Mouse (Mus musculus) C2C12 (cell line): ENCODE results near the gene Nrg3. TPM values are rescaled to one million over a fixed set of nuclear protein-coding genes. Genes with fewer than 3 reads are reported as not detected.

Experiments used
- H3K27me3 ChIP-seq: one replicate; pipeline ENCODE4 v1.6.1; 2011; ENCODE audit not compliant: control insufficient read depth, insufficient read depth, insufficient read length
- H3K36me3 ChIP-seq: one replicate; pipeline ENCODE4 v1.6.1; 2011; ENCODE audit not compliant: control insufficient read depth, insufficient read depth
- H3K4me3 ChIP-seq: one replicate; pipeline ENCODE4 v1.5.1; 2011; ENCODE audit warnings: mild to moderate bottlenecking, control low read depth; ENCODE audit not compliant: poor library complexity, insufficient read depth, severe bottlenecking
- H3K79me2 ChIP-seq: one replicate; pipeline ENCODE4 v1.6.1; 2011; ENCODE audit not compliant: control insufficient read depth, insufficient read depth
- H3K79me3 ChIP-seq: one replicate; pipeline ENCODE4 v1.6.1; 2011; ENCODE audit warnings: low read depth, control low read depth
- H3ac ChIP-seq: one replicate; pipeline ENCODE3; 2011; ENCODE audit warnings: low read depth; ENCODE audit not compliant: control insufficient read depth, insufficient read length
- CEBPB ChIP-seq: IDR thresholded peaks from one replicate; pipeline ENCODE4 v1.6.1; 2011; ENCODE audit warnings: low read depth, mild to moderate bottlenecking, control low read depth, moderate library complexity
- CTCF ChIP-seq: IDR thresholded peaks from one replicate; pipeline ENCODE4 v1.5.1; 2011; ENCODE audit not compliant: control insufficient read depth, insufficient read depth, insufficient read length
- FOSL1 ChIP-seq: IDR thresholded peaks from one replicate; pipeline ENCODE4 v1.8.0; 2011; ENCODE audit warnings: mild to moderate bottlenecking, low read length; ENCODE audit not compliant: poor library complexity, insufficient read depth, severe bottlenecking
- MAX ChIP-seq: IDR thresholded peaks from one replicate; pipeline ENCODE4 v1.6.1; 2011; ENCODE audit warnings: mild to moderate bottlenecking, control low read depth
- MYOD1 ChIP-seq: IDR thresholded peaks from one replicate; pipeline ENCODE4 v1.6.1; 2011; ENCODE audit warnings: low read depth; ENCODE audit not compliant: control insufficient read depth, insufficient read length
- MYOG ChIP-seq: IDR thresholded peaks from one replicate; pipeline ENCODE4 v1.6.1; 2011; ENCODE audit not compliant: control insufficient read depth, insufficient read length; ENCODE audit errors: extremely low read depth
- USF1 ChIP-seq: IDR thresholded peaks from one replicate; pipeline ENCODE4 v1.6.1; 2011; ENCODE audit warnings: low read depth, mild to moderate bottlenecking, control low read depth, moderate library complexity
- polyA plus RNA-seq: library from polyadenylated mRNA; unstranded; fragments of >200 nt; fragmentation: generic; extraction: Trizol; gene quantifications from one replicate; pipeline ENCODE4 v1.2.1, GENCODE M21; 2012; ENCODE audit warnings: missing spikeins

Gene Nrg3
- polyA plus RNA-seq, 1 experiment = not detected

GRCm38 (mm10) chr14:39265121-39265520, 207.8 kb downstream of the Nrg3 start:
- Histone ChIP-seq H3K36me3 (no peaks in the 10 kb centered on the region), H3K27me3 (no peaks in the 10 kb centered on the region), H3K79me2 (no peaks in the 10 kb centered on the region), H3K79me3 (no peaks in the 10 kb centered on the region), H3ac (no peak overlapping the region), H3K4me3 (no peak overlapping the region)
- no peak for TF ChIP-seq CTCF
- no peak for TF ChIP-seq MYOG
- TF ChIP-seq FOSL1 = no peak
- TF ChIP-seq MAX = no peak
- no peak for TF ChIP-seq MYOD1

GRCm38 (mm10) chr14:39264422-39264821, 208.5 kb downstream of the Nrg3 start:
- Histone ChIP-seq H3ac (no peak overlapping the region), H3K79me3 (no peaks in the 10 kb centered on the region), H3K36me3 (no peaks in the 10 kb centered on the region), H3K27me3 (no peaks in the 10 kb centered on the region), H3K79me2 (no peaks in the 10 kb centered on the region), H3K4me3 (no peak overlapping the region)
- TF ChIP-seq CEBPB = no peak
- no peak for TF ChIP-seq FOSL1
- no peak for TF ChIP-seq USF1
- no peak for TF ChIP-seq MAX
- TF ChIP-seq MYOD1 = no peak
- no peak for TF ChIP-seq MYOG
- no peak for TF ChIP-seq CTCF

DNA sequence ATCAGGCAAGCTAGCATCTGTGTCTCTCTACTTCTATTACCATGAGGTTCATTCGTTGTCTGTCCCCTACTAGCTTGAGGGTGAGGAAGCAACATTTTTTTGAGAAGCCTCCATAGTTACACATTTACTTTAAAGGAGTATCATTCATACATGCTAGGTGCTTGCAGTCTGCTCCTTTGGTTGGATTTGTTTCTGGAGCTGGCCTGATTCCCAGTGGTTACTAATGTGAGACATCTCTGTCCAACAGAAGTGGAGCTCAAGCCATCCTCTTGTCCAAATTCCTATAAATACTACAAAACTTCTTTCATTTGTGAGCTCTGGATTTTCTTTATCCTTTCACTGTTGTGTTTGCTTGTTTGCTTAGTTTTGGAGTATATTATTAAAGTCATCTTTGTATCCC, 211.9 kb downstream of the Nrg3 start:
- Histone ChIP-seq H3ac (no peak overlapping the region), H3K27me3 (no peaks in the 10 kb centered on the region), H3K36me3 (no peaks in the 10 kb centered on the region), H3K79me3 (no peaks in the 10 kb centered on the region), H3K79me2 (no peaks in the 10 kb centered on the region), H3K4me3 (no peak overlapping the region)
- TF ChIP-seq CEBPB (no peak), USF1 (no peak), MYOD1 (no peak), MYOG (no peak), FOSL1 (no peak), MAX (no peak), CTCF (no peak)

GRCm38 (mm10) chr14:39255391-39255790, 217.5 kb downstream of the Nrg3 start:
- TF ChIP-seq CTCF (no peak), FOSL1 (no peak), MYOG (no peak), MAX (no peak), MYOD1 (no peak), USF1 (no peak), CEBPB (no peak)
- H3K79me2 ChIP-seq = no peaks in the 10 kb centered on the region
- no peaks in the 10 kb centered on the region for H3K79me3 ChIP-seq
- no peaks in the 10 kb centered on the region for H3K36me3 ChIP-seq
- H3ac ChIP-seq = no peak overlapping the region
- no peak overlapping the region for H3K4me3 ChIP-seq
- H3K27me3 ChIP-seq = no peaks in the 10 kb centered on the region

DNA sequence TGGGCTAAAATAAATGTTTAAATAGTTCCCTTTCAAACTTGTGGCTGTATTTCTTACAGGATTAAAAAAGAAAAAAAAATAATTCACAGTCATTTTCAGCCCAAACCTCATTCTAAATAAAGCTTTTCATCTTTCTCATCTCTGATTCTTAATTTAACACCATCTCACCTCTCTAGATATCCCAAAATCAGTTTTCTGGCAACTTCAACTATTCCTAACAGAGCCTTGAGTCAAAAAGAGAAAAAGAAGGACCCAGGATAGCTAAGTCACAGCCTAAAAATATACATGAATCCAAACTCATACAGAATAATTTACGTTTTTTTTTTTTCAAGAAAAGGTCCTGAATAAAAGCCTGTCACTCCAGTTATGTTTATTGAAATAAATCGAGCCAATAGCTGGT, 232.6 kb downstream of the Nrg3 start:
- no peak overlapping the region for H3ac ChIP-seq
- H3K36me3 ChIP-seq = no peaks in the 10 kb centered on the region
- H3K27me3 ChIP-seq = no peaks in the 10 kb centered on the region
- no peaks in the 10 kb centered on the region for H3K79me2 ChIP-seq
- H3K4me3 ChIP-seq = no peak overlapping the region
- no peaks in the 10 kb centered on the region for H3K79me3 ChIP-seq
- no peak for TF ChIP-seq USF1
- TF ChIP-seq FOSL1 = no peak
- no peak for TF ChIP-seq CEBPB
- no peak for TF ChIP-seq MYOG
- no peak for TF ChIP-seq CTCF
- no peak for TF ChIP-seq MAX
- TF ChIP-seq MYOD1 = no peak

GRCm38 (mm10) chr14:39211472-39211871, 261.4 kb downstream of the Nrg3 start:
- Histone ChIP-seq H3ac (no peak overlapping the region), H3K27me3 (no peaks in the 10 kb centered on the region), H3K36me3 (no peaks in the 10 kb centered on the region), H3K79me2 (no peaks in the 10 kb centered on the region), H3K4me3 (no peak overlapping the region), H3K79me3 (no peaks in the 10 kb centered on the region)
- TF ChIP-seq MYOD1 (no peak), MAX (no peak), MYOG (no peak), FOSL1 (no peak), USF1 (no peak), CTCF (no peak), CEBPB (no peak)
